Mouse (Mus musculus): Measurements from ENCODE around the gene Cd28. TPM values are rescaled to one million over a fixed set of nuclear protein-coding genes. Genes with fewer than 3 reads are reported as not detected.

Cd28 gene
- total and polyA plus RNA-seq, 3 experiments: not detected

GRCm38 (mm10) chr1:60803825-60804696 lies 87.5 kb downstream of the Cd28 start:
- H3K9ac ChIP-seq (ENCODE audit: control insufficient read depth, low read depth, low read length, poor library complexity, severe bottlenecking): no peak overlapping the region
- H3K79me2 ChIP-seq (ENCODE audit: control insufficient read depth, insufficient read depth, low read length, poor library complexity): no peaks in the 10 kb centered on the region
- no peak overlapping the region for H3K27ac ChIP-seq (ENCODE audit: control insufficient read depth, low read depth, low read length)
- no peak overlapping the region for H3K4me3 ChIP-seq (ENCODE audit: control insufficient read depth in 1 of 2, insufficient read depth in 1 of 2, low read depth in 2 of 2, low read length in 2 of 2)
- no peaks in the 10 kb centered on the region for H3K9me3 ChIP-seq (replicated peaks; ENCODE audit: insufficient read depth, low read length)
- no peaks in the 10 kb centered on the region for H3K4me1 ChIP-seq (ENCODE audit: control insufficient read depth in 1 of 2, insufficient read depth in 2 of 2, low read length in 2 of 2)
- no peaks in the 10 kb centered on the region for H3K27me3 ChIP-seq (ENCODE audit: control insufficient read depth in 1 of 2, insufficient read depth in 2 of 2, low read length in 2 of 2)
- H3K36me3 ChIP-seq (ENCODE audit: control insufficient read depth in 1 of 2, insufficient read depth in 2 of 2, low read length in 2 of 2): no peaks in the 10 kb centered on the region
- DNase-seq (ENCODE audit: low read depth, low spot score): no peak
- no peak for TF ChIP-seq JUND (IDR thresholded peaks at IDR 0.05; ENCODE audit: low read depth, low read length)
- no peak for TF ChIP-seq ZNF384 (IDR thresholded peaks at IDR 0.05; ENCODE audit: low read depth, low read length)
- no peak for TF ChIP-seq ZC3H11A (IDR thresholded peaks at IDR 0.05; ENCODE audit: low read depth, low read length)
- TF ChIP-seq ELF1 (IDR thresholded peaks at IDR 0.05; ENCODE audit: low read depth, low read length): no peak
- no peak for TF ChIP-seq ZMIZ1 (IDR thresholded peaks at IDR 0.05; ENCODE audit: low read depth, low read length)
- no peak for TF ChIP-seq GABPA (IDR thresholded peaks at IDR 0.05; ENCODE audit: low read depth, low read length)
- no peak for TF ChIP-seq HCFC1 (IDR thresholded peaks at IDR 0.05; ENCODE audit: low read depth, low read length)
- no peak for TF ChIP-seq RCOR1 (IDR thresholded peaks at IDR 0.05; ENCODE audit: low read depth, low read length)
- TF ChIP-seq CTCF (IDR thresholded peaks at IDR 0.05 in 2 of 3, conservative IDR thresholded peaks at IDR 0.05 in 1 of 3; ENCODE audit: control insufficient read depth in 1 of 3, insufficient read depth in 1 of 3, low read depth in 2 of 3, low read length in 3 of 3, poor library complexity in 1 of 3, severe bottlenecking in 1 of 3): no peak
- no peak for TF ChIP-seq TAL1 (IDR thresholded peaks at IDR 0.05; ENCODE audit: low read length)
- TF ChIP-seq MAFK (IDR thresholded peaks at IDR 0.05; ENCODE audit: borderline replicate concordance, low read depth, low read length): no peak
- TF ChIP-seq CHD1 (IDR thresholded peaks at IDR 0.05; ENCODE audit: low read depth, low read length): no peak
- TF ChIP-seq KAT2A (conservative IDR thresholded peaks at IDR 0.05; ENCODE audit: low read depth, low read length): no peak
- no peak for TF ChIP-seq CHD2 (IDR thresholded peaks at IDR 0.05; ENCODE audit: low read length)
- TF ChIP-seq GATA1 (IDR thresholded peaks at IDR 0.05; ENCODE audit: low read depth, low read length): no peak

- no peaks in the 10 kb centered on the region for H3K9me3 ChIP-seq (replicated peaks; ENCODE audit: insufficient read depth, low read length)
- TF ChIP-seq POLR2A (IDR thresholded peaks at IDR 0.05; ENCODE audit: control insufficient read depth in 1 of 2, insufficient read depth in 1 of 2, low read depth in 1 of 2, low read length in 2 of 2, poor library complexity in 1 of 2) (no peak), MEF2A (IDR thresholded peaks at IDR 0.05; ENCODE audit: extremely low read depth, insufficient replicate concordance, low read depth, low read length, poor library complexity, severe bottlenecking) (no peak), EP300 (IDR thresholded peaks at IDR 0.05; ENCODE audit: low read depth in 1 of 2, low read length in 2 of 2) (no peak), UBTF (IDR thresholded peaks at IDR 0.05; ENCODE audit: borderline replicate concordance, insufficient read depth, low read depth, low read length) (no peak), MYC (IDR thresholded peaks at IDR 0.05; ENCODE audit: low read depth, low read length) (no peak), POLR2AphosphoS2 (IDR thresholded peaks at IDR 0.05; ENCODE audit: low read length) (no peak), KAT2A (conservative IDR thresholded peaks at IDR 0.05; ENCODE audit: low read depth, low read length) (no peak), ZKSCAN1 (IDR thresholded peaks at IDR 0.05; ENCODE audit: low read depth, low read length) (no peak), E2F4 (IDR thresholded peaks at IDR 0.05; ENCODE audit: borderline replicate concordance, low read depth, low read length) (no peak), MAFK (IDR thresholded peaks at IDR 0.05; ENCODE audit: borderline replicate concordance, low read depth, low read length) (no peak), ETS1 (IDR thresholded peaks at IDR 0.05; ENCODE audit: low read depth, low read length) (no peak), JUND (IDR thresholded peaks at IDR 0.05; ENCODE audit: low read depth, low read length) (no peak)
- no peak overlapping the region for H3K27ac ChIP-seq (ENCODE audit: control insufficient read depth, low read depth, low read length)
- no peak overlapping the region for H3K4me3 ChIP-seq (ENCODE audit: control insufficient read depth in 1 of 2, insufficient read depth in 1 of 2, low read depth in 2 of 2, low read length in 2 of 2)
- no peaks in the 10 kb centered on the region for H3K36me3 ChIP-seq (ENCODE audit: control insufficient read depth in 1 of 2, insufficient read depth in 2 of 2, low read length in 2 of 2)
- no peaks in the 10 kb centered on the region for H3K27me3 ChIP-seq (ENCODE audit: control insufficient read depth in 1 of 2, insufficient read depth in 2 of 2, low read length in 2 of 2)
- DNase-seq (ENCODE audit: low read depth, low spot score): no peak
- H3K79me2 ChIP-seq (ENCODE audit: control insufficient read depth, insufficient read depth, low read length, poor library complexity): no peaks in the 10 kb centered on the region
- H3K4me1 ChIP-seq (ENCODE audit: control insufficient read depth in 1 of 2, insufficient read depth in 2 of 2, low read length in 2 of 2): no peaks in the 10 kb centered on the region
- H3K9ac ChIP-seq (ENCODE audit: control insufficient read depth, low read depth, low read length, poor library complexity, severe bottlenecking): no peak overlapping the region
Measured at GRCm38 (mm10) chr1:60805178-60805577, 88.6 kb downstream of the Cd28 start.
